10 mouse cellular contexts compared by ENCODE assay signal in the genomic region with DNA sequence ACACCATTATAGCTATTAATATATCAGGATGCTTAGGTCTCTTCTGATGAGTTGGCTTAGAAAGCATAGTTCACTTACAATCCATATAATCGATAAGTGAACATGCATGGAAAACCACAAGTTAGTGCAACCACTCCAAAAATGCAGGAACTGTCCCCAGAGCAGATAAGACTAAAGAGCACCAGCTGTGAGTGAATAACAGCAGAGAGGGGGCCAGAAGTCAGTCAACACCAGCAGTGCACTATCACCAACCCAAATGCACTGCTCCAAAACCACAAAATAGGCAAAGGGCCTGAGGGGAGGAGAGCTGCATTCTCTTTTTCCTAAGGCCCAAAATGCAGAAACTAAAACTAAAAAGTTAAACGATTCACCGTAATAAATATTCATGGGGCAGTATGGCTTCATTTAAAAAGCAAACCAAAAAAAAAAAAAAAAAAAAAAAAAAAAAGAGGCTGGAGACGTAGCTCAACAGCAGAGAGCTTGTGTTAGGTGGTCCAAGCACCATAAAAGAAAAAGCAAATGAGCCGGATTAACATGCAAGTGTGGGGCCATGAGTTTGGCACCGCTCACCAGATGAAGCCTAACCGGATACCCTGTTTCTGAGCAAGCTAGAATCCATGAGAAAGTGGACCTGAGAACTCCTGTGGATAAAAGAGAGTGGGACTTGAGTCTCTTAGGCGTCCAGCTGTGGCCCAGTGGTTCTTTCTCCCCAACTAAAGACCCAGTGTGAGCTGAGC. TPM values are rescaled to one million over a fixed set of nuclear protein-coding genes. Genes with fewer than 3 reads are reported as not detected.
DNase-seq lines count a peak whose midpoint lies in the region; ATAC-seq and TF ChIP-seq lines count a peak whose summit lies in the region.
"Had no signal": no experiment of that assay in that cellular context is flagged by ENCODE, and none has a peak within 500 bp of the region (broad histone marks: within the 10 kb centered on the region; RNA-seq: fewer than 3 reads in every experiment).

No protein-coding gene starts in this region.

- no peak overlapping the region for H3K4me2 ChIP-seq in hindbrain, embryonic 16.5 days (ENCODE audit: low read length)
- no peak overlapping the region for H3K4me2 ChIP-seq in intestine, embryonic 15.5 days (replicated peaks)

- no peak for TF ChIP-seq POLR2A in heart, adult 2 months (IDR thresholded peaks at IDR 0.05; ENCODE audit: insufficient read depth, low read depth, low read length)

- H3K27ac ChIP-seq in heart, adult 2 months, result no peak overlapping the region
- H3K27ac ChIP-seq in hindbrain, embryonic 16.5 days (ENCODE audit: low read depth, low read length), result peak overlapping the region; percentile 77
- H3K27ac ChIP-seq in intestine, embryonic 15.5 days, result no peak overlapping the region

- no peaks in the 10 kb centered on the region for H3K9me3 ChIP-seq in hindbrain, embryonic 16.5 days (ENCODE audit: control insufficient read depth, low read length)
- no peaks in the 10 kb centered on the region for H3K9me3 ChIP-seq in intestine, embryonic 15.5 days

- no peaks in the 10 kb centered on the region for H3K36me3 ChIP-seq in heart, adult 2 months (ENCODE audit: control insufficient read depth, insufficient read depth, low read length)
- H3K36me3 ChIP-seq in hindbrain, embryonic 16.5 days (ENCODE audit: control insufficient read depth, insufficient read depth, low read length), result no peaks in the 10 kb centered on the region
- no peaks in the 10 kb centered on the region for H3K36me3 ChIP-seq in intestine, embryonic 15.5 days

- intact Hi-C loops in heart, adult 2 months (cut with DNase I), result no loop called here

- no peaks in the 10 kb centered on the region for H3K27me3 ChIP-seq in heart, adult 2 months (ENCODE audit: control insufficient read depth, insufficient read depth, low read length)
- H3K27me3 ChIP-seq in hindbrain, embryonic 16.5 days (replicated peaks; ENCODE audit: control insufficient read depth, insufficient read depth, low read length), result no peaks in the 10 kb centered on the region
- no peaks in the 10 kb centered on the region for H3K27me3 ChIP-seq in intestine, embryonic 15.5 days (replicated peaks)

- H3K4me3 ChIP-seq in heart, adult 2 months, result no peak overlapping the region
- H3K4me3 ChIP-seq in hindbrain, embryonic 16.5 days (ENCODE audit: low read length), result no peak overlapping the region
- H3K4me3 ChIP-seq in intestine, embryonic 15.5 days (replicated peaks), result no peak overlapping the region

- no peak overlapping the region for H3K9ac ChIP-seq in heart, adult 2 months (ENCODE audit: low read depth, low read length)
- H3K9ac ChIP-seq in hindbrain, embryonic 16.5 days (ENCODE audit: low read depth, low read length), result no peak overlapping the region
- H3K9ac ChIP-seq in intestine, embryonic 15.5 days, result no peak overlapping the region

- WGBS in heart, adult 2 months, result 72% methylated on average over 8 of the region's 8 CpGs
- 65% methylated on average over 8 of the region's 8 CpGs for WGBS in hindbrain, embryonic 16.5 days
- WGBS in intestine, embryonic 15.5 days, result 87% methylated on average over 8 of the region's 8 CpGs

- TF ChIP-seq EP300 in heart, adult 2 months (IDR thresholded peaks at IDR 0.05; ENCODE audit: insufficient read depth, low read depth, low read length), result 0 out of 2 replicates have a peak, but pooled peaks have one; percentile 37

- H3K4me1 ChIP-seq in heart, adult 2 months (ENCODE audit: control insufficient read depth, insufficient read depth, low read length), result no peaks in the 10 kb centered on the region; the same call in 1 of the 2 replicates
- H3K4me1 ChIP-seq in hindbrain, embryonic 16.5 days (ENCODE audit: control insufficient read depth, insufficient read depth, low read depth, low read length), result no peaks in the 10 kb centered on the region
- 0 out of 2 replicates have a peak, but pooled peaks cover 2% of the 10 kb centered on the region for H3K4me1 ChIP-seq in intestine, embryonic 15.5 days (replicated peaks)

- peak; percentile 79 for ATAC-seq in hindbrain, embryonic 16.5 days
- no peak for ATAC-seq in intestine, embryonic 15.5 days

- H3K79me2 ChIP-seq in heart, adult 2 months (replicated peaks; ENCODE audit: control insufficient read depth, insufficient read depth, low read length), result no peaks in the 10 kb centered on the region

- DNase-seq in heart, adult 2 months, result no peak
- DNase-seq in heart, adult 8-10 months (ENCODE audit: low spot score), result no peak
- DNase-seq in right cerebral cortex, postnatal 10 days (ENCODE audit: low spot score in 2 of 2), result peak; percentile 70 to 78
- no peak for DNase-seq in right cerebral cortex, postnatal 36 days (ENCODE audit: low spot score in 2 of 2)
- no peak for DNase-seq in adrenal gland, adult (ENCODE audit: inconsistent age in 2 of 2, low spot score in 1 of 2)
- DNase-seq in adrenal gland, adult 8-10 months, result no peak
- DNase-seq: gastrocnemius, postnatal 25 days; layer of hippocampus, adult 9-11 months had no signal

- TF ChIP-seq CTCF in heart, adult 2 months (IDR thresholded peaks at IDR 0.05), result no peak

RNA-seq across cellular contexts. Expression of a gene that starts 12.2 kb away (rescaled TPM):
- 100 to 1,000 TPM in 1 of 2 experiments, 10 to 100 TPM in 1; 66.4 to 116 TPM for total RNA-seq in heart, adult 2 months (2021)
- 91.8 and 124 TPM in 2 replicates for polyA plus RNA-seq in heart, adult 2 months (2012; rRNA removed)
- total RNA-seq in heart, adult 8-10 months (2022), result 10 to 100 TPM; 34.3 to 72.1 (median 56.2) TPM
- polyA plus RNA-seq in hindbrain, embryonic 16.5 days (2015; fragmentation: Nextera tagmentation; extraction: Ambion mirVana), result 49.0 and 59.3 TPM in 2 replicates
- 44.4 and 45.9 TPM in 2 replicates for polyA plus RNA-seq in intestine, embryonic 15.5 days (2015; fragmentation: Nextera tagmentation; extraction: Ambion mirVana)
- total RNA-seq in adrenal gland, adult 8-10 months (2022), result 100 to 1,000 TPM in 3 of 4 experiments, 10 to 100 TPM in 1; 88.1 to 240 (median 162) TPM

Comparison
In these comparisons a context has a peak if more than half of its experiments do, and no peak if none do; other contexts are left out.
1. DNase-seq: peak in right cerebral cortex, postnatal 10 days (2 of 2); none in heart, adult 2 months (0 of 2), heart, adult 8-10 months (single experiment), right cerebral cortex, postnatal 36 days (0 of 2), adrenal gland, adult (0 of 2) and adrenal gland, adult 8-10 months (single experiment).